Mouse (Mus musculus): ENCODE results near the gene Tgm4. TPM values are rescaled to one million over a fixed set of nuclear protein-coding genes. Genes with fewer than 3 reads are reported as not detected.

Tgm4 gene
- polyA plus RNA-seq (2015; fragmentation: Nextera tagmentation; extraction: Ambion mirVana): 0.27 and 0.57 TPM in 2 replicates

- H3K36me3 ChIP-seq: no peaks in the 10 kb centered on the region
- H3K4me1 ChIP-seq: no peaks in the 10 kb centered on the region
- H3K4me3 ChIP-seq: no peak within 1 kb of the TSS
- peaks cover 3% of the 10 kb centered on the region for H3K27me3 ChIP-seq (replicated peaks)
- H3K27ac ChIP-seq (replicated peaks): no peak within 1 kb of the TSS
- no peaks in the 10 kb centered on the region for H3K9me3 ChIP-seq
- no peak for ATAC-seq (ENCODE audit: extremely low read depth, insufficient number of reproducible peaks, low FRiP score, low TSS enrichment)
- no peak within 1 kb of the TSS for H3K9ac ChIP-seq
- 72% methylated on average over 4 of the region's 4 CpGs for WGBS
- no peak within 1 kb of the TSS for H3K4me2 ChIP-seq
Measured at GRCm38 (mm10) chr9:123034426-123034825, at the start of gene Tgm4. Tgm4 (plus strand) TSS chr9:123034726.

- 89% methylated on average over 10 of the region's 10 CpGs for WGBS
- peaks cover 90% of the 10 kb centered on the region for H3K36me3 ChIP-seq
Measured at GRCm38 (mm10) chr9:122998406-122999192, 35.9 kb upstream of the Tgm4 start.

GRCm38 (mm10) chr9:122999193-122999586 lies 35.3 kb upstream of the Tgm4 start:
- WGBS: 96% methylated on average over 4 of the region's 4 CpGs
- Histone ChIP-seq H3K27me3 (replicated peaks) (no peaks in the 10 kb centered on the region), H3K4me3 (no peak overlapping the region), H3K27ac (replicated peaks) (no peak overlapping the region), H3K36me3 (peaks cover 90% of the 10 kb centered on the region), H3K9me3 (no peaks in the 10 kb centered on the region), H3K9ac (no peak overlapping the region), H3K4me1 (no peaks in the 10 kb centered on the region), H3K4me2 (no peak overlapping the region)
- no peak for ATAC-seq (ENCODE audit: extremely low read depth, insufficient number of reproducible peaks, low FRiP score, low TSS enrichment)

More at GRCm38 (mm10) chr9:122998406-122999192, 35.9 kb upstream of the Tgm4 start:
- no peak overlapping the region for H3K4me3 ChIP-seq
- H3K27me3 ChIP-seq (replicated peaks): no peaks in the 10 kb centered on the region
- no peak overlapping the region for H3K9ac ChIP-seq
- H3K9me3 ChIP-seq: no peaks in the 10 kb centered on the region
- no peaks in the 10 kb centered on the region for H3K4me1 ChIP-seq
- no peak overlapping the region for H3K4me2 ChIP-seq
- ATAC-seq (ENCODE audit: extremely low read depth, insufficient number of reproducible peaks, low FRiP score, low TSS enrichment): no peak
- no peak overlapping the region for H3K27ac ChIP-seq (replicated peaks)

- no CpG with 5 or more reads among the region's 2 CpGs for WGBS
- Histone ChIP-seq H3K9ac (no peak overlapping the region), H3K4me1 (no peaks in the 10 kb centered on the region), H3K4me2 (no peak overlapping the region), H3K4me3 (no peak overlapping the region), H3K27me3 (replicated peaks) (no peaks in the 10 kb centered on the region), H3K9me3 (no peaks in the 10 kb centered on the region), H3K36me3 (peaks cover 97% of the 10 kb centered on the region), H3K27ac (replicated peaks) (no peak overlapping the region)
- ATAC-seq (ENCODE audit: extremely low read depth, insufficient number of reproducible peaks, low FRiP score, low TSS enrichment): no peak
Measured at GRCm38 (mm10) chr9:123004718-123005117, 29.8 kb upstream of the Tgm4 start.

- Histone ChIP-seq H3K4me2 (no peak overlapping the region), H3K27me3 (replicated peaks) (no peaks in the 10 kb centered on the region), H3K36me3 (peaks cover 97% of the 10 kb centered on the region), H3K27ac (replicated peaks) (no peak overlapping the region), H3K4me1 (no peaks in the 10 kb centered on the region), H3K9me3 (no peaks in the 10 kb centered on the region), H3K9ac (no peak overlapping the region), H3K4me3 (no peak overlapping the region)
- ATAC-seq (ENCODE audit: extremely low read depth, insufficient number of reproducible peaks, low FRiP score, low TSS enrichment): no peak
- 87% methylated on average over 6 of the region's 6 CpGs for WGBS
Measured at GRCm38 (mm10) chr9:123006071-123006470, 28.5 kb upstream of the Tgm4 start.

- no peaks in the 10 kb centered on the region for H3K9me3 ChIP-seq
- H3K27ac ChIP-seq (replicated peaks): peak within 1 kb of the TSS; percentile 90
- H3K4me1 ChIP-seq: peaks cover 34% of the 10 kb centered on the region
- H3K4me3 ChIP-seq: peak within 1 kb of the TSS; percentile 75
- peaks cover 26% of the 10 kb centered on the region for H3K36me3 ChIP-seq
- ATAC-seq (ENCODE audit: extremely low read depth, insufficient number of reproducible peaks, low FRiP score, low TSS enrichment): peak; percentile 91
- H3K27me3 ChIP-seq (replicated peaks): no peaks in the 10 kb centered on the region
- peak within 1 kb of the TSS; percentile 89 for H3K4me2 ChIP-seq
- H3K9ac ChIP-seq: peak within 1 kb of the TSS; percentile 88
- under 1% methylated on average over 58 of the region's 69 CpGs for WGBS
Measured at GRCm38 (mm10) chr9:123020995-123021631, 13.4 kb upstream of the Tgm4 start, which contains the start of gene Tmem42. Tmem42 (plus strand) TSS chr9:123021326.

- no peaks in the 10 kb centered on the region for H3K9me3 ChIP-seq
- ATAC-seq (ENCODE audit: extremely low read depth, insufficient number of reproducible peaks, low FRiP score, low TSS enrichment): 0 out of 2 replicates have a peak, but pooled peaks have one; percentile 3
- peak overlapping the region; percentile 89 for H3K4me2 ChIP-seq
- no peak overlapping the region for H3K27ac ChIP-seq (replicated peaks)
- peak overlapping the region; percentile 88 for H3K9ac ChIP-seq
- peaks cover 34% of the 10 kb centered on the region for H3K4me1 ChIP-seq
- WGBS: 37% methylated on average over 18 of the region's 24 CpGs
- H3K4me3 ChIP-seq: peak overlapping the region; percentile 75
- peaks cover 19% of the 10 kb centered on the region for H3K36me3 ChIP-seq
- H3K27me3 ChIP-seq (replicated peaks): no peaks in the 10 kb centered on the region
Measured at GRCm38 (mm10) chr9:123021636-123022379, 12.7 kb upstream of the Tgm4 start.

- WGBS: 74% methylated on average over 2 of the region's 2 CpGs
- H3K36me3 ChIP-seq: no peaks in the 10 kb centered on the region
- H3K9ac ChIP-seq: no peak overlapping the region
- no peaks in the 10 kb centered on the region for H3K9me3 ChIP-seq
- no peak overlapping the region for H3K27ac ChIP-seq (replicated peaks)
- no peak for ATAC-seq (ENCODE audit: extremely low read depth, insufficient number of reproducible peaks, low FRiP score, low TSS enrichment)
- H3K4me1 ChIP-seq: peaks cover 28% of the 10 kb centered on the region
- H3K4me2 ChIP-seq: no peak overlapping the region
- H3K4me3 ChIP-seq: no peak overlapping the region
- H3K27me3 ChIP-seq (replicated peaks): no peaks in the 10 kb centered on the region
Measured at GRCm38 (mm10) chr9:123024201-123024600, 10.3 kb upstream of the Tgm4 start.

GRCm38 (mm10) chr9:123031496-123032246 lies 2.9 kb upstream of the Tgm4 start:
- 75% methylated on average over 13 of the region's 13 CpGs for WGBS
- no peak for ATAC-seq (ENCODE audit: extremely low read depth, insufficient number of reproducible peaks, low FRiP score, low TSS enrichment)
- no peaks in the 10 kb centered on the region for H3K9me3 ChIP-seq

GRCm38 (mm10) chr9:123047665-123048064 lies 13.1 kb downstream of the Tgm4 start:
- ATAC-seq (ENCODE audit: extremely low read depth, insufficient number of reproducible peaks, low FRiP score, low TSS enrichment): no peak
- no peak overlapping the region for H3K4me3 ChIP-seq
- H3K36me3 ChIP-seq: no peaks in the 10 kb centered on the region
- no peaks in the 10 kb centered on the region for H3K4me1 ChIP-seq
- H3K27me3 ChIP-seq (replicated peaks): no peaks in the 10 kb centered on the region
- 82% methylated on average over 1 of the region's 1 CpGs for WGBS
- H3K4me2 ChIP-seq: no peak overlapping the region
- H3K9me3 ChIP-seq: no peaks in the 10 kb centered on the region
- H3K27ac ChIP-seq (replicated peaks): no peak overlapping the region
- H3K9ac ChIP-seq: no peak overlapping the region

More at GRCm38 (mm10) chr9:123031496-123032246, 2.9 kb upstream of the Tgm4 start:
- H3K4me1 ChIP-seq: no peaks in the 10 kb centered on the region
- H3K27me3 ChIP-seq (replicated peaks): no peaks in the 10 kb centered on the region
- H3K9ac ChIP-seq: no peak overlapping the region
- no peak overlapping the region for H3K4me2 ChIP-seq
- no peak overlapping the region for H3K27ac ChIP-seq (replicated peaks)
- no peak overlapping the region for H3K4me3 ChIP-seq
- no peaks in the 10 kb centered on the region for H3K36me3 ChIP-seq

Data from heart, embryonic 13.5 days (tissue).